Mouse (Mus musculus) spleen, adult 2 months (tissue): ENCODE results near the gene Ccdc91.

Experiments used
- CTCF ChIP-seq: fragments of 200-500 bp; IDR thresholded peaks from 2 replicates; pipeline ENCODE4 v1.5.1; 2011; ENCODE audit warnings: mild to moderate bottlenecking, inconsistent platforms; ENCODE audit not compliant: insufficient read depth, insufficient read length, insufficient replicate concordance; ENCODE audit errors: extremely low read depth
- POLR2A ChIP-seq: fragments of 200-500 bp; IDR thresholded peaks from 2 replicates; pipeline ENCODE4 v1.6.1; 2011; ENCODE audit warnings: low read depth, low read length, inconsistent platforms

GRCm38 (mm10) chr6:147574454-147575182, 99.0 kb downstream of the Ccdc91 start:
- TF ChIP-seq CTCF: no peak
- no peak for TF ChIP-seq POLR2A
